Mouse (Mus musculus) intestine, embryonic 15.5 days (tissue): ENCODE data around the gene Foxl1. TPM values are rescaled to one million over a fixed set of nuclear protein-coding genes. Genes with fewer than 3 reads are reported as not detected.

ENCODE experiments used
- ATAC-seq: fragments of 200-750 bp; cut with Nextera tagmentation; 2 replicates; pipeline ENCODE4 v1.8.0; 2017; ENCODE audit warnings: moderate TSS enrichment, moderate library complexity
- H3K27ac ChIP-seq: fragments of 300-500 bp; sonication (generic); 2 replicates; pipeline ENCODE4 v1.5.1; 2015; ENCODE audit warnings: mild to moderate bottlenecking, inconsistent platforms
- H3K27me3 ChIP-seq: fragments of 300-500 bp; sonication (generic); replicated peaks from 2 replicates; pipeline ENCODE4 v1.6.1; 2015; ENCODE audit warnings: inconsistent platforms
- H3K36me3 ChIP-seq: fragments of 300-500 bp; sonication (generic); 2 replicates; pipeline ENCODE4 v1.6.1; 2015; ENCODE audit warnings: inconsistent platforms
- H3K4me1 ChIP-seq: fragments of 300-500 bp; sonication (generic); replicated peaks from 2 replicates; pipeline ENCODE4 v1.6.1; 2015; ENCODE audit warnings: inconsistent platforms
- H3K4me2 ChIP-seq: fragments of 300-500 bp; sonication (generic); replicated peaks from 2 replicates; pipeline ENCODE4 v1.6.1; 2015; ENCODE audit warnings: mild to moderate bottlenecking, inconsistent platforms
- H3K4me3 ChIP-seq: fragments of 300-500 bp; sonication (generic); replicated peaks from 2 replicates; pipeline ENCODE4 v1.5.1; 2015; ENCODE audit warnings: inconsistent platforms
- H3K9ac ChIP-seq: fragments of 300-500 bp; sonication (generic); 2 replicates; pipeline ENCODE4 v1.6.1; 2015; ENCODE audit warnings: inconsistent platforms
- H3K9me3 ChIP-seq: fragments of 300-500 bp; sonication (generic); 2 replicates; pipeline ENCODE4 v1.6.1; 2016; ENCODE audit warnings: inconsistent platforms
- WGBS: fragments of 180-500 bp; shearing (Covaris S2); methylation state at CpG from one replicate; pipeline ENCODE4 v1.1.7; 2015; 5-methylcytosine and 5-hydroxymethylcytosine counted together
- polyA plus RNA-seq: library from polyadenylated mRNA; unstranded; fragments of >200 nt; fragmentation: Nextera tagmentation; extraction: Ambion mirVana; gene quantifications from 2 replicates; pipeline ENCODE4 v1.2.1, GENCODE M21; 2015

The Foxl1 gene
- polyA plus RNA-seq, 1 experiment from 2014 or later: 9.3 TPM

GRCm38 (mm10) chr8:121176291-121176690 is 48.6 kb downstream of the Foxl1 start:
- Histone ChIP-seq H3K9me3 (no peaks in the 10 kb centered on the region), H3K4me3 (no peak overlapping the region), H3K9ac (no peak overlapping the region), H3K27ac (no peak overlapping the region), H3K36me3 (no peaks in the 10 kb centered on the region), H3K27me3 (no peaks in the 10 kb centered on the region), H3K4me1 (peaks cover 12% of the 10 kb centered on the region; the same call in 1 of the 2 replicates), H3K4me2 (no peak overlapping the region)
- WGBS: 36% methylated on average over 3 of the region's 3 CpGs
- ATAC-seq: peak; percentile 62; the same call in 1 of the 2 replicates

Other genes with a start within 250 kb of the Foxl1 start
- 105 and 126 TPM in 2 replicates for gene Foxf1, start 43.6 kb upstream of the Foxl1 start, polyA plus RNA-seq
- gene Mthfsd, start 19.5 kb upstream of the Foxl1 start, polyA plus RNA-seq: 50.6 and 52.3 TPM in 2 replicates
- gene Foxc2, start 11.8 kb upstream of the Foxl1 start, polyA plus RNA-seq: 0.69 and 0.80 TPM in 2 replicates